In the genomic region with DNA sequence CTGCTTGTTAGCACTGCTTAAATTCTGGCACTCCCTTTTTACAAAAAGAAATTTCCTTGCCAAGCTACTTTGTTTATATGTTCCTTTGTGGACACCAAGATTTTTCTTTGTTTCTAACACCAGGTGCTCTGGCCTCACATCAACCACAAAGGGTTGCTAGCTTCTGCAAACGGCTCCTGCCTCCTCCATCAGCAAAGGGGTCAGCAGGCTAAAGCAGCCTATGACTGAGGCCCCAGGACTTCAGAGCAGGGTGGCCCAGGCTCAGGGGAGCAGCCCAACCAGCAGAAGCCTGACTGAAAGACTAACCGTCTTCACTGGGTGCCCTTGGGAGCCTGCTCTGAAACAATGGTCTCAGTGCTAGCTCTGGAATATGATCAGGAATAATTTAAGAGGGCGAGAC, we compare ENCODE assay signal across 26 mouse cellular contexts. TPM values are rescaled to one million over a fixed set of nuclear protein-coding genes. Genes with fewer than 3 reads are reported as not detected.
A peak's percentile ranks its signal among the peaks of the same experiment; 100 is the strongest.
DNase-seq lines count a peak whose midpoint lies in the region; TF ChIP-seq lines count a peak whose summit lies in the region.
"Had no signal": no experiment of that assay in that cellular context is flagged by ENCODE, and none has a peak within 500 bp of the region (broad histone marks: within the 10 kb centered on the region; RNA-seq: fewer than 3 reads in every experiment).

No protein-coding gene starts in this region.

- no peak for TF ChIP-seq POLR2A in heart, adult 2 months (IDR thresholded peaks at IDR 0.05; ENCODE audit: insufficient read depth, low read depth, low read length)
- TF ChIP-seq POLR2A in lung, adult 2 months (IDR thresholded peaks at IDR 0.05; ENCODE audit: borderline replicate concordance, extremely low read depth, low read depth, low read length) = no peak

- peaks cover 4% of the 10 kb centered on the region for H3K4me1 ChIP-seq in heart, adult 2 months (ENCODE audit: control insufficient read depth, insufficient read depth, low read length)
- H3K4me1 ChIP-seq in lung, adult 2 months (ENCODE audit: control insufficient read depth, insufficient read depth, low read length) = no peaks in the 10 kb centered on the region
- H3K4me1 ChIP-seq in brown adipose tissue, adult 24 weeks (ENCODE audit: control insufficient read depth, insufficient read depth, insufficient read length, low read length) = peaks cover 22% of the 10 kb centered on the region
- H3K4me1 ChIP-seq: forebrain, embryonic 10.5 days; heart, embryonic 10.5 days; heart, embryonic 13.5 days had no signal

- no peak overlapping the region for H3K4me3 ChIP-seq in gastrocnemius, adult 2 months
- H3K4me3 ChIP-seq in heart, adult 2 months = no peak overlapping the region
- H3K4me3 ChIP-seq in lung, adult 2 months (replicated peaks; ENCODE audit: extremely low read depth, low read depth, low read length) = no peak overlapping the region
- H3K4me3 ChIP-seq in brown adipose tissue, adult 24 weeks (ENCODE audit: insufficient read depth, low read depth, low read length) = no peak overlapping the region
- H3K4me3 ChIP-seq: forebrain, embryonic 10.5 days; heart, embryonic 10.5 days; heart, embryonic 13.5 days had no signal

- no peaks in the 10 kb centered on the region for H3K36me3 ChIP-seq in heart, adult 2 months (ENCODE audit: control insufficient read depth, insufficient read depth, low read length)
- H3K36me3 ChIP-seq: forebrain, embryonic 10.5 days; heart, embryonic 10.5 days; heart, embryonic 13.5 days had no signal

- DNase-seq in gastrocnemius, adult 2 months = no peak
- no peak for DNase-seq in gastrocnemius, adult 18-20 months (ENCODE audit: low spot score)
- DNase-seq in heart, adult 2 months = no peak
- DNase-seq in heart, postnatal 36 days = no peak
- DNase-seq in lung, postnatal 10 days = peak; percentile 7
- DNase-seq in lung, adult 2 months = no peak
- no peak for DNase-seq in left cerebral cortex, postnatal 36 days (ENCODE audit: low spot score in 2 of 2)
- DNase-seq: adrenal gland, adult 2 months; adrenal gland, postnatal 14 days; cerebellum, adult 11-12 months; cerebellum, adult 8-10 months; cerebellum, postnatal 10 days; cerebellum, postnatal 36 days; embryo, embryonic 11 days; forebrain, postnatal 0 days; gastrocnemius, postnatal 10 days; gastrocnemius, postnatal 36 days; heart, postnatal 4 days had no signal

- no peak for TF ChIP-seq EP300 in heart, adult 2 months (IDR thresholded peaks at IDR 0.05; ENCODE audit: insufficient read depth, low read depth, low read length)

- H3K27me3 ChIP-seq in heart, adult 2 months (ENCODE audit: control insufficient read depth, insufficient read depth, low read length) = no peaks in the 10 kb centered on the region
- H3K27me3 ChIP-seq: Patski had no signal

- no peak for TF ChIP-seq CTCF in gastrocnemius, adult 2 months (IDR thresholded peaks at IDR 0.05)
- no peak for TF ChIP-seq CTCF in heart, adult 2 months (IDR thresholded peaks at IDR 0.05)
- TF ChIP-seq CTCF in lung, adult 2 months (IDR thresholded peaks at IDR 0.05; ENCODE audit: insufficient read depth, low read length) = no peak

- H3K27ac ChIP-seq in gastrocnemius, adult 2 months = peak overlapping the region; percentile 64
- H3K27ac ChIP-seq in heart, adult 2 months = peak overlapping the region; percentile 56
- H3K27ac ChIP-seq in brown adipose tissue, adult 24 weeks (replicated peaks; ENCODE audit: low read depth, low read length) = peak overlapping the region; percentile 20; the same call in 1 of the 2 replicates
- H3K27ac ChIP-seq: forebrain, embryonic 10.5 days; heart, embryonic 10.5 days; heart, embryonic 13.5 days; hindbrain, embryonic 14.5 days; hindbrain, postnatal 0 days had no signal

- H3K9ac ChIP-seq in heart, adult 2 months (ENCODE audit: low read depth, low read length) = no peak overlapping the region
- H3K9ac ChIP-seq: forebrain, postnatal 0 days; heart, embryonic 13.5 days; hindbrain, embryonic 14.5 days had no signal

- WGBS in heart, adult 2 months = 40% methylated on average over 3 of the region's 3 CpGs
- WGBS in lung, adult 2 months = 39% methylated on average over 3 of the region's 3 CpGs

- intact Hi-C loops in gastrocnemius, adult 2 months (cut with DNase I) = no loop called here
- intact Hi-C loops in heart, adult 2 months (cut with DNase I) = no loop called here
- intact Hi-C loops in heart, postnatal 36 days (cut with DNase I) = no loop called here
- intact Hi-C loops in left cerebral cortex, postnatal 36 days (cut with DNase I) = no loop called here

- H3K79me2 ChIP-seq in heart, adult 2 months (replicated peaks; ENCODE audit: control insufficient read depth, insufficient read depth, low read length) = no peaks in the 10 kb centered on the region

RNA-seq across cellular contexts. Expression of gene Epn2, which starts 22.0 kb away (rescaled TPM):
- 10 to 100 TPM; 19.7 to 24.7 TPM for total RNA-seq in gastrocnemius, adult 2 months (2021)
- 10 to 100 TPM; 23.2 to 25.1 TPM for total RNA-seq in gastrocnemius, adult 18-20 months (2021)
- total RNA-seq in heart, adult 2 months (2021) = 10 to 100 TPM; 23.1 to 24.9 TPM
- polyA plus RNA-seq in heart, adult 2 months (2012; rRNA removed) = 20.4 and 29.2 TPM in 2 replicates
- total RNA-seq in heart, postnatal 36 days (2021) = 10 to 100 TPM; 24.0 to 26.9 TPM
- 74.0 and 84.5 TPM in 2 replicates for polyA plus RNA-seq in lung, adult 2 months (2012; rRNA removed)
- polyA plus RNA-seq in brown adipose tissue, adult 24 weeks (2012; ENCODE audit: insufficient read depth, insufficient read length, missing spikeins) = 20.2 and 29.1 TPM in 2 replicates
- 100 to 1,000 TPM; 111 to 126 TPM for total RNA-seq in left cerebral cortex, postnatal 36 days (2021)
- total RNA-seq: granulocyte monocyte progenitor cell, adult 5-6 weeks had no signal

RNA-seq across cellular contexts. Expression of gene Grap, which starts 51.6 kb away (rescaled TPM):
- total RNA-seq in gastrocnemius, adult 2 months (2021) = 1 to 10 TPM; 3.2 to 3.3 TPM
- total RNA-seq in gastrocnemius, adult 18-20 months (2021) = 1 to 10 TPM; 2.0 to 2.7 TPM
- 10 to 100 TPM; 10.6 to 11.3 TPM for total RNA-seq in heart, adult 2 months (2021)
- 10.5 and 11.7 TPM in 2 replicates for polyA plus RNA-seq in heart, adult 2 months (2012; rRNA removed)
- 10 to 100 TPM; 11.5 to 15.0 TPM for total RNA-seq in heart, postnatal 36 days (2021)
- 77.0 and 86.0 TPM in 2 replicates for polyA plus RNA-seq in lung, adult 2 months (2012; rRNA removed)
- polyA plus RNA-seq in brown adipose tissue, adult 24 weeks (2012; ENCODE audit: insufficient read depth, insufficient read length, missing spikeins) = 5.8 and 8.6 TPM in 2 replicates
- total RNA-seq in left cerebral cortex, postnatal 36 days (2021) = 1 to 10 TPM; 5.2 to 5.5 TPM

Comparison
In these comparisons a context has a peak if more than half of its experiments do, and no peak if none do; other contexts are left out.
1. RNA of gene Epn2, which starts 22.0 kb away (total RNA-seq): 111 to 126 TPM in left cerebral cortex, postnatal 36 days; 24.0 to 26.9 TPM in heart, postnatal 36 days, 23.2 to 25.1 TPM in gastrocnemius, adult 18-20 months, 23.1 to 24.9 TPM in heart, adult 2 months and 19.7 to 24.7 TPM in gastrocnemius, adult 2 months; every median in the first group is over 4 times any median in the second.
2. Peak in every context shown above with its lines, with median percentiles within 50 percentile points of each other: H3K27ac ChIP-seq.